Mouse (Mus musculus) liver, embryonic 18 days (tissue): ENCODE results near the gene Dhx36. TPM values are rescaled to one million over a fixed set of nuclear protein-coding genes. Genes with fewer than 3 reads are reported as not detected.

Experiments
- polyA plus RNA-seq: library from polyadenylated mRNA; depleted of rRNA; stranded (reverse); fragments of >200 nt; gene quantifications from 2 replicates; pipeline ENCODE4 v1.2.3, GENCODE M21; 2012; rRNA removed

Dhx36 gene
- 9.8 and 11.2 TPM in 2 replicates for polyA plus RNA-seq

GRCm38 (mm10) chr3:62506488-62507205 is at the start of gene Dhx36:
Dhx36 (minus strand) TSS chr3:62507004.

Other genes starting within 250 kb of the Dhx36 start
- gene Arhgef26, start 168.7 kb downstream of the Dhx36 start, polyA plus RNA-seq, result 2.0 and 2.9 TPM in 2 replicates
- gene Gpr149, start 98.1 kb upstream of the Dhx36 start, polyA plus RNA-seq, result not detected in 2 replicates